Mouse (Mus musculus): ENCODE measurements at regions not wholly inside any gene's neighbourhood (a gene's known extent, or its start where the extent isn't known, plus 50 kb on each side); places are given as distances from the start of the nearest gene placed in this dataset. TPM values are rescaled to one million over a fixed set of nuclear protein-coding genes. Genes with fewer than 3 reads are reported as not detected.
"Not testable (repeated sequence)": the region's sequence is repeated elsewhere in the genome, so short reads cannot be mapped to it uniquely, and the experiment has no call there.

- WGBS, result 87% methylated on average over 3 of the region's 3 CpGs
- no peaks in the 10 kb centered on the region for H3K4me1 ChIP-seq
- no peak overlapping the region for H3K4me3 ChIP-seq
- no peaks in the 10 kb centered on the region for H3K27me3 ChIP-seq (replicated peaks; ENCODE audit: low read depth, poor library complexity, severe bottlenecking)
- no peak overlapping the region for H3K27ac ChIP-seq (replicated peaks)
- no peaks in the 10 kb centered on the region for H3K36me3 ChIP-seq (replicated peaks)
- no peaks in the 10 kb centered on the region for H3K9me3 ChIP-seq
- DNase-seq (ENCODE audit: low spot score), result no peak
Measured at GRCm38 (mm10) chr1:165012376-165012775, 77.0 kb upstream of the Xcl1 start.

DNA sequence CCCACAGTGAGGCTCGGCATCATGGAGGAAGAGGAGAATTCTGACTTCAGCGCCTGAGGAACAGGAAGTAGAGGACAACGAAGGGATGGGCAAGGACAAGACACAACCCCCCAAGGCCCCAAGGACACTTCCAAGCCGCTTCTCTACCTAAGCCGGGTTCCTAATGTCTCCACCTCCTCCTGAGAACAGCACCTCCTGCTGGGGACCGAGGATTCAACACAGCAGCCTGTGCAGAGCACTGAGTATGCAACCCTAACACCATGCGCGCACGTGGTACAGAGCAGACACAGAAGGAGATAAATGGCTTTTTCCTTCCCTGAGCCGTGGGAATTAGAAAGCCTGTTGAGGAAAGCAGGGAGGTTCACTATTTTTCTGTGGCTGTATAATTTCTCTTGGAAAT lies 64.2 kb upstream of the Xcl1 start:
- no peaks in the 10 kb centered on the region for H3K9me3 ChIP-seq
- no peaks in the 10 kb centered on the region for H3K4me1 ChIP-seq
- no peaks in the 10 kb centered on the region for H3K27me3 ChIP-seq (replicated peaks; ENCODE audit: low read depth, poor library complexity, severe bottlenecking)
- H3K36me3 ChIP-seq (replicated peaks), result no peaks in the 10 kb centered on the region
- no peak overlapping the region for H3K4me3 ChIP-seq
- 66% methylated on average over 10 of the region's 10 CpGs for WGBS
- no peak overlapping the region for H3K27ac ChIP-seq (replicated peaks)
- DNase-seq (ENCODE audit: low spot score), result no peak

- H3K4me1 ChIP-seq, result no peaks in the 10 kb centered on the region
- H3K4me3 ChIP-seq, result no peak overlapping the region
- DNase-seq (ENCODE audit: low spot score), result no peak
- H3K9me3 ChIP-seq, result no peaks in the 10 kb centered on the region
- 86% methylated on average over 3 of the region's 3 CpGs for WGBS
- no peak overlapping the region for H3K27ac ChIP-seq (replicated peaks)
- H3K36me3 ChIP-seq (replicated peaks), result no peaks in the 10 kb centered on the region
- H3K27me3 ChIP-seq (replicated peaks; ENCODE audit: low read depth, poor library complexity, severe bottlenecking), result no peaks in the 10 kb centered on the region
Measured at GRCm38 (mm10) chr1:164998621-164999020, 63.3 kb upstream of the Xcl1 start.

- no peak for DNase-seq (ENCODE audit: low spot score)
- WGBS, result 69% methylated on average over 5 of the region's 5 CpGs
- no peaks in the 10 kb centered on the region for H3K36me3 ChIP-seq (replicated peaks)
- H3K4me1 ChIP-seq, result no peaks in the 10 kb centered on the region
- no peak overlapping the region for H3K27ac ChIP-seq (replicated peaks)
- H3K4me3 ChIP-seq, result no peak overlapping the region
- no peaks in the 10 kb centered on the region for H3K27me3 ChIP-seq (replicated peaks; ENCODE audit: low read depth, poor library complexity, severe bottlenecking)
- no peaks in the 10 kb centered on the region for H3K9me3 ChIP-seq
Measured at GRCm38 (mm10) chr1:164997660-164998059, 62.3 kb upstream of the Xcl1 start.

- Histone ChIP-seq H3K4me3 (no peak overlapping the region), H3K27ac (replicated peaks) (no peak overlapping the region), H3K9me3 (no peaks in the 10 kb centered on the region), H3K4me1 (no peaks in the 10 kb centered on the region), H3K27me3 (replicated peaks; ENCODE audit: low read depth, poor library complexity, severe bottlenecking) (no peaks in the 10 kb centered on the region), H3K36me3 (replicated peaks) (no peaks in the 10 kb centered on the region)
- 36% methylated on average over 6 of the region's 6 CpGs for WGBS
- DNase-seq (ENCODE audit: low spot score), result peak; percentile 18
Measured at GRCm38 (mm10) chr1:164994247-164994660, 58.9 kb upstream of the Xcl1 start.

- not testable (repeated sequence) for DNase-seq (ENCODE audit: low spot score)
Measured at GRCm38 (mm10) chr1:164993175-164993875, 58.0 kb upstream of the Xcl1 start.

GRCm38 (mm10) chr1:164988982-164989381 lies 53.7 kb upstream of the Xcl1 start:
- H3K4me1 ChIP-seq, result no peaks in the 10 kb centered on the region
- no peaks in the 10 kb centered on the region for H3K27me3 ChIP-seq (replicated peaks; ENCODE audit: low read depth, poor library complexity, severe bottlenecking)
- WGBS, result 92% methylated on average over 1 of the region's 1 CpGs
- H3K4me3 ChIP-seq, result no peak overlapping the region
- peaks cover 7% of the 10 kb centered on the region; the same call in 1 of the 2 replicates for H3K9me3 ChIP-seq
- no peak overlapping the region for H3K27ac ChIP-seq (replicated peaks)
- DNase-seq (ENCODE audit: low spot score), result no peak
- no peaks in the 10 kb centered on the region for H3K36me3 ChIP-seq (replicated peaks)

More at GRCm38 (mm10) chr1:164993175-164993875, 58.0 kb upstream of the Xcl1 start:
- H3K4me3 ChIP-seq; H3K9me3 ChIP-seq; H3K36me3 ChIP-seq (replicated peaks); H3K27ac ChIP-seq (replicated peaks); H3K27me3 ChIP-seq (replicated peaks; ENCODE audit: low read depth, poor library complexity, severe bottlenecking); H3K4me1 ChIP-seq: not testable (repeated sequence)

DNA sequence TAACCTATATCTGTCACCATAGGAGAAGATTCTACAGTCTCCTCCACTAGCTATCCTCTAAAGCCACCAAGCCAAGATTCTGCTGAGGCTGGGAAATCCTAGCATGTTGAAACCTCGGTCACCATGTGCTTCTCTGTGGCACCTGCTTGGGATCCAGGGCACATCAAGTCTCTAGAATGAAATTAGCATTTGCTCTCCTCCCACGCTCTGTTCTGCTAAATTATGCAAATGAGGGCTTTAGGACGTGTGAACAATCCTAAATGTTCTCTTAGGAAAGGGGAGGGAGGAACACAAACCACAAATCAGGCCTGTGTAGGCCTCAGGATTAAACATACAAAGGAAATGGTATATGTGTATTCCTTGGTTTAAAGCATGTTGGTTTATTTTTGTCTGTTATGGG lies 52.9 kb upstream of the Xcl1 start:
- no peaks in the 10 kb centered on the region for H3K36me3 ChIP-seq (replicated peaks)
- no peak overlapping the region for H3K27ac ChIP-seq (replicated peaks)
- H3K9me3 ChIP-seq, result peaks cover 13% of the 10 kb centered on the region; the same call in 1 of the 2 replicates
- H3K4me3 ChIP-seq, result no peak overlapping the region
- no peak for DNase-seq (ENCODE audit: low spot score)
- H3K27me3 ChIP-seq (replicated peaks; ENCODE audit: low read depth, poor library complexity, severe bottlenecking), result no peaks in the 10 kb centered on the region
- WGBS, result 66% methylated on average over 3 of the region's 3 CpGs
- no peaks in the 10 kb centered on the region for H3K4me1 ChIP-seq

DNA sequence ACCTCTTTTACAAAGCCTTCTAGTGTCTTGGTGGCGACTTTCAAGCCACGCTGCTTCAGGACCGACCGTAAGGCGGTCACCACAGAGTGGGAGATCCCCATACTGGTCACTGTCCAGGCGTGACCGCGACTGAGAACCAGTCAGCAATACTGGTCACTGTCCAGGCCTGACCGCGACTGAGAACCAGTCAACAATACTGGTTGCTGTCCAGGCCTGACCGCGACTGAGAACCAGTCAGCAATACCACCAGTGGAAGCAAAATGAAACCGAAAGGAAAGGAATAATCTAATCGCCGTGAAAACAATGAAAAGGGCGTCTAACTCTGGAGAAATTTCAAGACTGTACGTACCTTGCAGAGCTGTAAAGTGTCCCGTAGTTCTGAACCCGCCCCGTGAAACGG lies 50.2 kb upstream of the Xcl1 start:
- not testable (repeated sequence) for H3K4me1 ChIP-seq; H3K27me3 ChIP-seq (replicated peaks; ENCODE audit: low read depth, poor library complexity, severe bottlenecking); H3K27ac ChIP-seq (replicated peaks); DNase-seq (ENCODE audit: low spot score); H3K4me3 ChIP-seq; H3K36me3 ChIP-seq (replicated peaks)
- WGBS, result 95% methylated on average over 21 of the region's 21 CpGs
- peaks cover 13% of the 10 kb centered on the region; the same call in 1 of the 2 replicates for H3K9me3 ChIP-seq

Small RNA genes lying in the stretch of these regions (microRNA-seq; reads per million reads assigned to microRNA genes)
- not detected for gene Gm26042

Data from embryonic facial prominence, embryonic 10.5 days (tissue).